Mouse (Mus musculus): ENCODE measurements around the gene Nova2.

Nova2 gene

DNA sequence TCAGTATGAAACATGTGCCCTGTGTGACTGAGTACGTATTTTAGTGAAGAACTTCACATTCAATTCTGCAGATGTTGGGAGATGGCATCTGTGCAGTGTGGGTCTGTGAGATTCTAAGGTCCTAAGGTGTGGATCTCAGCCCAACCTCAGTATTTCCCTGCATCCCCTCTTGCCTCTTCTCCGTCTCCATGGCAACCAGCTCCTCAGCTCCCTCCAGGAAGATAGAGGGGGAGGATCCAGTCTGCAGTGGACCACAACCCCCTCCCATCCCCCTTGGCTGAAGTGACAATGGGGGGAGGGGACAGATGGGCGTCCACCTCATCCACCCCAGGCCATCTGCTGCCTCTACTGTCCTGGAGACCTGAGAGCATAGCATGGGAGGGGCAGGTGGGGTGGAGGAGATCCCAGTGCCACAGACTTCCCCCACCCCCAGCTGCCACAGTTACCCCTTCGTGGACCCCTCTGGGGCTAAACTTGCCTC is 1.9 kb upstream of the Nova2 start:
- in situ Hi-C loops (cut with MboI, MseI): no loop called here

DNA sequence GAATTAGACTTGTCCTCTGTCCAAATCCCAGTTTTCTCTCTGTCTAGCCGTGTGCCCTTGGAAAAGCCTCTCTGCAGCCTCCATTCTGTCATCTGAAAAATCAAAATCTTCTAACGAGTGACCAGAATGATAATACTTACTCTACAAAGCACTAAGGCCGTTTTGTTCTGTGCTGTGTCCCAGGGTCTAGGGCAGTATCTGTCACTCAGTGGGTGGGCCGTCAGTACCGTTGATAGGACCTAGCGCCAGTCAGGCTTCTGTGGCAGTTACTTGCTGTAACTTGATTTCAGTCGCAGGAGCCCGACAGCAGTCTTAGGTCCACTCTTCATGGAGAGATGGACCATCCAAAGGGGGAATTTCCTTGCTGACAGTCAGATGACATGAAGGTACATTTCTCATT is 1.4 kb upstream of the Nova2 start:
- in situ Hi-C loops (cut with MboI, MseI): no loop called here

DNA sequence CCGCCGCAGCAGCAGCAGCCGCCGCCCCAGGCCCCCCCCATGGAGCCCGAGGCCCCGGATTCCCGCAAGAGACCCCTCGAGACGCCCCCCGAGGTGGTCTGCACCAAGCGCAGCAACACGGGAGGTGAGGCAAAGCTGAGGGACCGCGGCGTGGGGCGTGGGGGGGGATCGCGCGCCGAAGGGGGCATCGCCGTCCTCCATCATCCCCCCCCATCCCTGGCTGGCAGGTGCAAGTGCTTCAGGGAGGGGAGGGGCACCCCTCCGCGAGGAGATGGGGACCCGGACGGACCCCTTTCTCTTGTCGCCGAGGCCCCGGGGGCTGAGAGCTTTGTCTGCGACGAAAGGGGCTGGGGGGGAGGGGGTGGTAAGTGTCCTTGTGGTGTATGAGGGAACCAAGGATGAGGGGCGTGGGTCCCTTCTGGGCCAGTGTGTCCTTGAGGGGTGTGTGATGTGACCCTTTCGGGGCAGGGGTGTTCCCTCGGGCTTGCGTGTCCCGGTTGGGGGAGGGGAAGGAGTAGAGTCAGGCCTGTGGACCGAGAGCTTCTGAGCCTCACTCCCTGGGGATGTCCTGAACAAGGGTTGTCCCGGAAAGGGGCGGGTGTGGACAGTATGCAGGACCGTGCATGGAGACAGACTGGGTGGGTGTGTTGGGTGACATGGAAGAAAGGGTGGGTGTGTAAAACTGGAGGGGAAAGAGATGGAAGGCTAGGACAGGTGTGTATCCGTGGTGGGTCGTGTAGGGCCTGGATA is 528 bp downstream of the Nova2 start:
- in situ Hi-C loops (cut with MboI, MseI): no loop called here

DNA sequence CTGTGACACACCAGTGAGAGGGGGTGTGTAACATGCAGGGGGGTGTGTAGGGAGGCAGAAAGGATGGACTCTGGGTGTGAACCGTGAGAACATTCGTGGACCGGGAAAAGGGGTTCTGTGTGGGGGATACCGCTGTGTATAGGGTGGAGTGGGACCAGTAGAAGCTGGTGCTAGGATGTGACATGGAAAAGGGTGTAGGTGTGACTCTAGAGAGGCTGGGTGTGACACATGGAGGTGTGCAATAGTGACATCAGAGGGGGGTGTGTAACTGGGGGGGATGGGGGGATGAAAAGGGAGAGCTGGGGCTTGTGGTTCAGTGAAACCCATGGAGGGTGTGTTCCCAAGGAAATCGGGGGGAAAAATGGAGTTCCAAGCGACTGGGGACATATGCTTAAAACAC is 1.2 kb downstream of the Nova2 start:
- in situ Hi-C loops (cut with MboI, MseI): no loop called here

DNA sequence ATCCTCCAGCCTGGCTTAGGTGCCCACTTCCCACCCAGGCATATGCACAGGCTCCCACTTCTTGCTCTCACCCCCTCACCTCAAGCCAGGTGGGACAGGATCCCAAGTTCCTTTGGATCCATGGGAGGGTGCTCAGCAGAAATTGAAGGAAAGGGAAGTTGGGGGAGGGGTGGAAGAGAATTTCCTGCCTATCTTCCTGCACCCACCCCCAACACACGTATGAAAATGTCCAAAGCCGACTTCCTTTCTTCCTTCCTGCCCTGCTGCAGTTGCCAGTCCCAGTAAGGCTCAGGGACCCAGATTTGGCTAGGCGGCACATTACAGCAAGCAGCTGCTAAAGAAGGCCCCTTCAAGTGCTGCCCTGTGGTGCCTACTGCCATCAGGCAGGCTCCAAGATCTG is 2.1 kb downstream of the Nova2 start:
- in situ Hi-C loops (cut with MboI, MseI): no loop called here

DNA sequence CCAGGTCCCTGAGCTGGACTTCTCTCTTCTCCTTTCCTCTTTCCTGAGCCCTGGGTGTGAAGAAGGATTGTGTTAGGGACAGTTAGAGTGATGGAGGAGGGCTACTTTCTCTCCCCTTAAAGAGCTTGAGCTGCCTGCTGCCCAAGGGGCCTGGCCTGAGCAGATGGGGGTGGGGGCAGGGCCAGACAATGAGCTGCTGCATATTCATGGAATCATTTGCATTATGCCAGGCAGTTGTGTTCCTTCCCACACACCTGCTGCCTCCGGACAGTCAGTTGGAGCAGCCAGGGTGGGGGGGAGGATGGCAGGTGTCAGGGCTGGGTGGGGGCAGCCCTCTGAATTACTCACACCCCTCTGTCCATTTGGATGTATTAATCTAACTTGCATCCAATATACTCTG is 16.7 kb downstream of the Nova2 start:
- in situ Hi-C loops (cut with MboI, MseI): no loop called here

DNA sequence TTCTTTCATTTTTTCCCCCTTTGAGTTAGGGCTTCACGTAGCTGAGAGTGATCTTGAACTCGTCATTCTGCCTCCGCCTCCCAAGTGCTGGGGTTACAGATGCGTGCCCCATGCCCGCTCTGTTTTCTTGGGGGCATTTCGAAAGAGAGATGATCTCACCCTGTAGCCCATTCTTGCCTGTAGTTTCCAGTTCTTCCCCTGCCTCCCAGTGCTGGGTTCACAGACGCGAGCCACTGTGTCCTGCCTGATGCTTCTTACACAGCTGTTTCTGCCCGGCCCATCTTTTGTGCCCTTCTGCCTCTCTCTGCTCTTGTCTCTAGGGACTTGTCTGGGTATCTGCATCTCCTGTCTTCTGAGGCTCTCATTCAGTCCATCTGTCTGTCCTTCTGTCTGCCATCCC is 17.1 kb downstream of the Nova2 start:
- in situ Hi-C loops (cut with MboI, MseI): no loop called here

DNA sequence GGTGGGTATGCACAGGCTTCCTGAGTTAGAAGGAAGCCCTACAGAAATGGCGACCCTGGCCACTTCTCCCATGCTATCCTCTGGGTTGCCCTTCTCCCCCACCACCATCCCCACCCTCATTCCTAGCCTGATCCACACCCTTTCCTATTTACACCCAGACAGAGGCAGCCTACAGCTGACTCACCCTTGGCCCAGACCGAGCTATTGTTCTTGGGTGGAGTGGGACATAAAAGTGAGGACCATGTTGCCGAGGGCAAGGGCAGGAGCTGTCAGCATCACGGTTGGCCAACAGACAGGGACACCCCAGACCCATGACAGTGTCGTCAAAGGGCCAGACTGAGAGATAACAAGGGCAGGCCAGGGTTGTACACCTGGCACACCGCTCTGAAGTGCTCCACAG is 22.5 kb downstream of the Nova2 start:
- in situ Hi-C loops (cut with MboI, MseI): no loop called here

DNA sequence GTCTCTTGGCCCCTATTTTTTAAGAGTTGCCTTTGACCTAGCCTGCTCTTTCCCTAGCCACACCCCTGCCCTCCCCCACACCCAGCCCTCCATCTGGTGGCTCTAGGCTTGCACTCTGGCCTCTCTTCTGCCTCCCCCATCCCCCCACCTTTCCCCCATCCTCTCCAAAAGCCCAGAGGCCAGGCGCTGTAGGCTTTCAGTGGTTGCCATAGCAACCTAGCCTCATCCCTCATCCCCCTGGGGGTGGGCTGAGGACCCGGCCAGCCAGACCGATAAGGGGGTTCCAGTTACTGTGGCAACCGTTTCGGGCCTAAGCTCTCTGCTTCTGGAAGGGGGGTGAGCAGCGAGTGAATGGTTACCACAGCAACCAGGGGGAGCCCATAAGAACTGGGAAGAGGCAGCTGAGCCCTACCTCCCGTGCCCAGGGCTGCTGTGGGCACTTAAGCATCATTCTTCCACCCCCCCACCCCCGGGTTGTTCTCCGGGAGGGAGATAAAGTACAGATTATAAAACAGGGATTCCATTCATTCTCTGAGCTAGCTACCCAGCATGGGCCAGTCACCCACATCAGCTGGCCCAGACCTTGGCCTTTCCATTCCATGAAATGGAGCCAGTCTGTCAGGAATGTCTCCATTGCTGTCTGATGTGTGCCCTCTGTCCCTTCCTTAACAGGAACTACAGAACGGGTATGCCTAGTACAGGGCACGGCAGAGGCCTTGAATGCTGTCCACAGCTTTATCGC is 24.3 kb downstream of the Nova2 start:
- in situ Hi-C loops (cut with MboI, MseI): no loop called here

DNA sequence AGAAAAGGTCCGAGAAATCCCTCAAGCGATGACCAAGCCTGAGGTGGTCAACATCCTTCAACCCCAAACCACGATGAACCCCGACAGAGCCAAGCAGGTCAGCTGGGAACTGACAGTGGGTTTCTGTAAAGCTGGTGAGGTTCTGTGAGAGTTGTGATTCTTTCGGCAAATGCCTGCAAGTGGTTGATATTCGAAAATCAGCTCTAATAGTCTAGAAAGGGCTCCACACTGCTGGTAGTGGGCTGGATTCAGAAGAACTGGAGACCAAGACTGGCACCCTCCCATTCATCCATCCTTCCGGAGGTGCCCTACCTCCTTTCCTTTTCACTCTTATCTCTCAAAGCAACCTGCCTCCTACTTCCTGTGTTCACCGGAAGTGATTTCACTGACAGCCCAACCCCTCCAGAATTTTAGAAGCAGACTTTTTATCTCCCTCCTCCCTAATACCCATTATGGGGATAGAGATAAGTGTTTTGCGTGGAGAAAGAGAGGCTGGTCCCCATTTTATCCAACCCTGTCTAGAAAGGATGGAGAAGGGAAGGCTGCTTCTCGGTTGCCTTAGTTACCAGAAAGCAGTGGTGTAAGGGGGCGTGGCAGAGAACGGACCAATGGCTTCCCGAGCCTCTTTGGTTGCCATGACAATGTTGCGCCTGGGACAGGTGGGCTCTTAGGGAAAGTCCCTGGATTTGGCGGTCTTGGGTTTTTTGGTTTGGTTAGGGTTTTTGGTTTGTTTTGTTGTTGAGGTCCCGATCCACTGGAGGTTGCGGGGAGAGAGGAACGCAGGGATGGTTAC is 25.0 kb downstream of the Nova2 start:
- in situ Hi-C loops (cut with MboI, MseI): no loop called here

DNA sequence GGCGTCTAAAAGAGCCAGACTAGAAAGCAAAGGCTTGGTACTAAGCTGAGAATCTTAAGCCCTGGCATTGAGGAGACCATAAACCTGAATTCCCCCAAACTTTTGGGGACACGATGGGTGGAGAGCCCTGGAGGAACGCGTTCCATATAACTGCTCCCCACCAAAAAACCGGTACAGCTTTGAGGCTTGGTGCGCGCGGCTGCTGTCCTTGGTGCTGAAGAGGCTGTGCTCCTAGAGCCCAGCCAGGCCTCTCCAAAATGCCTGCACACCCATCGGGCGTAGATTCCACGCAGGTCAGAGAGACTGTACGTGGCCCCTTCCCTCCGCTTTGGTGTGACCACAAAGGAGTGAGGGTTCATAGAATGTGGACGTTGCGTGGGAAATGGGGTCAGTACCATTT is 25.7 kb downstream of the Nova2 start:
- in situ Hi-C loops (cut with MboI, MseI): no loop called here

DNA sequence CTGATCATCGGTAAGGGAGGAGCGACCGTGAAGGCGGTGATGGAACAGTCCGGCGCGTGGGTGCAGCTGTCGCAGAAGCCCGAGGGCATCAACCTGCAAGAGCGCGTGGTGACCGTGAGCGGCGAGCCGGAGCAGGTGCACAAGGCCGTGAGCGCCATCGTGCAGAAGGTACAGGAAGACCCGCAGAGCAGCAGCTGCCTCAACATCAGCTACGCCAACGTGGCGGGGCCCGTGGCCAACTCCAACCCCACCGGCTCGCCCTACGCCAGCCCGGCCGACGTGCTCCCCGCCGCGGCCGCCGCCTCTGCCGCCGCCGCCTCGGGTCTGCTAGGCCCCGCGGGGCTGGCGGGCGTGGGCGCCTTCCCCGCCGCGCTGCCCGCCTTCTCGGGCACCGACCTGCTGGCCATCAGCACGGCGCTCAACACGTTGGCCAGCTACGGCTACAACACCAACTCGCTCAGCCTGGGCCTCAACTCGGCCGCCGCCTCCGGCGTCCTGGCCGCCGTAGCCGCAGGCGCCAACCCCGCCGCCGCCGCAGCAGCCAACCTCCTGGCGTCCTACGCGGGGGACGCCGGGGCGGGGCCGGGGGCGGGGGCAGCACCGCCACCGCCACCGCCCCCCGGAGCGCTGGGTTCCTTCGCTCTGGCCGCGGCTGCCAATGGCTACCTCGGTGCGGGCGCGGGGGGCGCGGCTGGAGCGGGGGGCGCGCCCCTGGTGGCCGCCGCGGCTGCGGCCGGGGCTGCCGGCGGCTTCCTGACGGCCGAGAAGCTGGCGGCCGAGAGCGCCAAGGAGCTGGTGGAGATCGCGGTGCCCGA is 32.1 kb downstream of the Nova2 start:
- in situ Hi-C loops (cut with MboI, MseI): no loop called here

DNA sequence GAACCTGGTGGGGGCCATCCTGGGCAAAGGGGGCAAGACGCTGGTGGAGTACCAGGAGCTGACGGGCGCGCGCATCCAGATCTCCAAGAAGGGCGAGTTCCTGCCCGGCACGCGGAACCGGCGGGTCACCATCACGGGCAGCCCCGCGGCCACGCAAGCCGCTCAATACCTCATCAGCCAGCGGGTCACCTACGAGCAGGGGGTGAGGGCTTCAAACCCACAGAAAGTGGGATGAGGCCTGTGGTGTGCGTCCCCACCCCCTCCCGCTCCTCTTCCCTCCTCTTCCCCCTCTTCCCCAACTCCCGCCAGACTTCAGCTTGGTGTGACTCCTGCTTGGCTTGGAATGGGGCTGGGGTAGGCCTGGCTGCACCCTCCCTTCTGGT is 32.7 kb downstream of the Nova2 start:
- in situ Hi-C loops (cut with MboI, MseI): no loop called here

DNA sequence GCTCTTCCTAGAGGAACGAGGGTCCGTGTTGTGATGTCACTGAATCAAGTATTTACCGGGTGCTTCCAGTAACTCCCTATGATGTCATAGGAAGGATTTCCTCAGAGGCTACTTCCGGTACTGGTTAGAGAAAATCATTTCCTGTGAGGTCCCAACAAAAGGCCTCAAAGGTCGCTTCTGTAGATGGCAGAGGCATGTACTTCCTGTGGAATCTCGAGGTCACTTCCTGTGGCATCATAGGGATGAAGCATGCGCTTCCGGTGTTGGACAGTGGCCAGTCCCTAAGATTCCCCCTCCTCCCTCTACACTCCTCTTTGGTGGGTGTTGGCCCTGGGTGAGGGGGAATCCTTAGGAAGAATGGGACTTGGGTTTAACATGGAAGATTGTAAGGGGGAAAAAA is 33.8 kb downstream of the Nova2 start:
- in situ Hi-C loops (cut with MboI, MseI): no loop called here

DNA sequence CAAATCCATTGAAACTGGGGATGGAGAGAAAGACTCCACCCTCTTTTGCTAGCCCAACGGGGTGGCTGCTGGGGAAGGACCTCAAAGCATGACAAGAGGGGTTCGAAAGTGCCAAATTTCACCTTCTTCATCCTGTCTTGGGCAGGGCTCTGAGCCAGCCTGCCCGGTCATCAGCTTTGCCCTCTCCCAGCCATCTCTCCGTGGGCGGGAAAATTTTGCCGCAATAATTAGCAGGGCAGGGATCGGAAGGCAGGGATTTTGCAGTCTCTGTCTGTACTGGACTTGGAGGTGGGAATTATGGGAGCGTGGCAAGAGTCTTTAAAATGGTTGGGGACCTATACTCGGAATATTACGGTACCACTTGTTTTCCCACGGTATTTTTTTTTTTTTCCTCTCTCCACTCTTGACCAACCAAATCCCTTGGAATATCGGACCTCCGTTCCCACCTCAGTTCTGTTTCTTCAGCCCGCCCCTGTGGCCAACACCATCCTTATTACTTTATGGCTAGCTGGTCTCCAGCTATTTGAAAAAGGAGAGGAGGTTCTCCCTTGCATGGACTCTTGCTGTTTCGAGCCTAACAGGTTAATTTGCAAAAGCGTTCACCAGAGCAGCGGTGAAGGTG is 36.6 kb downstream of the Nova2 start:
- in situ Hi-C loops (cut with MboI, MseI): no loop called here

DNA sequence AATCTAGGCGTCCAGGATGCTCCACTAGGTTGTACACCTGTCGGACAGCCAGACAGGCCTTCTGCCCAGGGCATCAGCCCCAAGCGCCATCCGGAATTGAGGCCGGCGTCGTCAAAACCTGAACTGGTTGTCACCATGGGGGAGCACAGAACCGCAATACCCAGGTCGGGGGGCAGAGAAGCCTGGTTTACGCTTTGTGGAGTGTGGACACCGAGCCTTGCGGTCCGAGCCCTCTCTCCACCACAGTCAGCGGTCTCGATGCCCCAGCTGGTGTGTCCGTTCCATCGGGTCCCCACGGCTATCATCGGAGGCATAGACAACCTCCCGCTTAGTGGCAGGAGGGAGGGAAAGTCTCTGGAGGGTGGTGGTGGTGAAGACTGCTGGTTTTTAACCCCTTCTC is 37.1 kb downstream of the Nova2 start:
- in situ Hi-C loops (cut with MboI, MseI): no loop called here

DNA sequence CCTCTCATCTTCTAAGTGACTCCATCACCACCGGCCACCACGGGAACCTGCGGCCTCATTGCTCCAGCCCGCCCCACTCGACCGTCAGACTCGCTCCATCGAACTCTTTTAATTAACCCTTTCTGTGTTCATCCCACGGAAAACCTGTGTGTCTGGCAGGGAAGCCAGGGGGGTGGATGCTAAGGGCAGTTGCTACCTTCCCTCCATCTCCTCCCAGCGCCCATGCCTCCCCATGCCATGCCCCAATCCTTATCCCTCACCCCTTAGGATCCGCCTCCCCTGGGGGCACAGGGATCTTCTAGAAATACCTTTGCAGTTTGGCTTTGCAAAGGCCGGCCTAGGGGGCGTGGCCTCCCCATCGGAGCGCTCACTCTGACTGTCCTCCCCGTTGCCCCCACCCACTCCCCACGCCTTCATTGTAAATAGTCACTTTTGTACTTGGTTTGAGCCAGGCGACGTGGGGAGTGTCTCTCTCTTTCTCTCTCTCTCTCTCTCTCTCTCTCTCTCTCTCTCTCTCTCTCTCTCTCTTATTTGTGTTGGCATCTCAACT is 37.7 kb downstream of the Nova2 start:
- in situ Hi-C loops (cut with MboI, MseI): no loop called here

DNA sequence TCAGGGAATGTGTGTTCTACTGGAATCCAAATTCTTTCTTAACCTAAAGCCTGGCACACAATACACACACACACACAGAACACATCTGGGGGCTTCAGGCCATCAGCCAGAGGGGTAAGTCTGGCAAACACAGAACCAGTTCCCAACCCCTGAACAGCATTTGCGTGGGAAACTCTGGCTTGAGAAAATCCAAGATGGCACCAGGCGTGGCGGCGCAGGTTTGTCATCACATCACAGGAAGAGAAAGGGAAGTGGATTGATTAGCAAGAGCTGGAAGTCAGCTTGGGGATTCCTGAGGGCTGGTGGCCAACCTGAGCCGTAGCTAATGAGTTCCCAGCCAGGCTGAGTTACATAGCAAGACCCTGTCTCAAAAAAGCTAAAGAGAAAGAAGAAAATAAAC is 39.6 kb downstream of the Nova2 start:
- in situ Hi-C loops (cut with MboI, MseI): no loop called here

DNA sequence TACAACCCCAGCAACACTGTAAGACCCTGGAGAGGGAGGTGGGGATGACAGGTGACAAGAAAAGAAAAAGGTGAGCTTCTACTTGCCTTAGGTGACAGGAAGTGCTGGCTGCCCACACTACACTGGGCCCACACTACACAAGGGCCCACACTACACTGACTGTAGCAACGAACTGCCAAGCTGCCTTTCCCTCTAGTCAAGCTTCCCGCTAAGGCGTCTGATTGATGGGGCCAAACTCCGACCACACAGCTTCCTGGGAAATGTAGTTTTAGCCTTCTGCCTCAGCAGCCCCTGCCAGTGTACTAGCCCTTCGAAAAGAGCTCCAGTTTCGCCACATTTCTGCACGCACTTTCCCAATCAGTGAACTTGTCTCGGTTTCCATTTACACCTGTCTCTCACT is 41.9 kb downstream of the Nova2 start:
- in situ Hi-C loops (cut with MboI, MseI): no loop called here

DNA sequence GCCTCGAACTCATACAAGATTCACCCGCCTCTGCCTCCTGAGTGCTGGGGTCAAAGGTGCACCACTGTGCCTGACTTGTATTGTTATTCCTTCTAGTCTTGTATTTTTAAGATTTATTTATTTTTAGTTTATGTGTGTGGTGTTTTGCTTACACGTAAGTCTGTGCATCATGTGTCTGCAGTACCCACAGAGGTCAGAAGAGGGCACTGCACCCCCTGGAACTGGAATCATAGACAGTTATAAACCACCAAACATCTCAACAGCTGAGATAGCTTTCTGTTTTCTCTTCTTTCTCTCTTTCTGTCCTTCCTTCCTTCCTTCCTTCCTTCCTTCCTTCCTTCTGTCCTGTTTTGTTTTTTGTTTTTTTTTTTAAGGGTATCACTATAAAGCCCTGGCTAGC is 45.3 kb downstream of the Nova2 start:
- in situ Hi-C loops (cut with MboI, MseI): no loop called here

DNA sequence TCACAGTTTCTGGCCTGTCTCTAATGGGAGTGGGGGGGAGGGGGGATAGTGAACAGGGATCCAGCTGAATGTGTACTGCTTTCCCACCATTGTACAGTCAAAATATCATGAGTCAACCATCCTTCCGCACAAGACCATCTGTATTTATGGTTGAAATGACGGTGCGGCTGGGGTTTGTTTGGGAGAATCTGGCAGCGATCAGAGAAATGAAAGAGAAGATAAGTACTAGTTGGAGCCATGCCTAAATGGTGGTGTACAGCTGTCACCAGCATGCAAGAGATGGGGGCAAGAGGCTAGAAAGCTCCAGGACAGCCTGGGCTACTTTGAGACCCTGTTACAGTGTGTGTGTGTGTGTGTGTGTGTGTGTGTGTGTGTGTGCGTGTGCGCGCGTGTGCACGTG is 52.7 kb downstream of the Nova2 start:
- in situ Hi-C loops (cut with MboI, MseI): no loop called here
